Mouse (Mus musculus) ES-E14 (cell line): ENCODE measurements around the gene Ednra. TPM values are rescaled to one million over a fixed set of nuclear protein-coding genes. Genes with fewer than 3 reads are reported as not detected.

Experiments
- DNase-seq: peaks from one replicate; pipeline ENCODE4 v3.0.0-alpha.2; 2013; ENCODE audit warnings: low read depth, low spot score
- H3K27ac ChIP-seq: 2 replicates; pipeline ENCODE4 v1.5.1; 2012; ENCODE audit warnings: low read depth, mild to moderate bottlenecking, low read length, moderate library complexity, mixed read lengths; ENCODE audit not compliant: poor library complexity, insufficient read depth, severe bottlenecking
- H3K36me3 ChIP-seq: 2 replicates; pipeline ENCODE4 v1.6.1; 2012; ENCODE audit warnings: mild to moderate bottlenecking, low read length, moderate library complexity, mixed read lengths; ENCODE audit not compliant: control insufficient read depth, poor library complexity, insufficient read depth, severe bottlenecking
- H3K4me1 ChIP-seq, 2 experiments: fragments of 150-350 bp in 1 of 2; sonication (generic) in 1 of 2; 2 replicates each; pipeline ENCODE4 v1.6.1; 2012; ENCODE audit warnings: low read length in 2 of 2, mild to moderate bottlenecking in 1 of 2, mixed read lengths in 1 of 2; ENCODE audit not compliant: control insufficient read depth in 2 of 2, insufficient read depth in 2 of 2, poor library complexity in 1 of 2
- H3K4me3 ChIP-seq, 2 experiments: fragments of 150-350 bp in 1 of 2; sonication (generic) in 1 of 2; 2 replicates each; pipeline ENCODE4 v1.5.1; 2012; ENCODE audit warnings: low read length in 2 of 2, low read depth in 1 of 2, mild to moderate bottlenecking in 1 of 2, mixed read lengths in 1 of 2; ENCODE audit not compliant: insufficient read depth in 1 of 2, poor library complexity in 1 of 2, severe bottlenecking in 1 of 2
- H3K9ac ChIP-seq: 2 replicates; pipeline ENCODE4 v1.6.1; 2012; ENCODE audit warnings: low read depth, mild to moderate bottlenecking, low read length, mixed read lengths; ENCODE audit not compliant: poor library complexity, insufficient read depth, severe bottlenecking
- H3K9me3 ChIP-seq: fragments of 150-350 bp; sonication (generic); 2 replicates; pipeline ENCODE4 v1.6.1; 2012; ENCODE audit warnings: low read depth, mild to moderate bottlenecking, low read length; ENCODE audit not compliant: control insufficient read depth, insufficient read depth
- CHD2 ChIP-seq: IDR thresholded peaks from 2 replicates; pipeline ENCODE4 v1.6.1; 2014; ENCODE audit warnings: mild to moderate bottlenecking, low read depth, low read length, inconsistent platforms
- HCFC1 ChIP-seq: IDR thresholded peaks from 2 replicates; pipeline ENCODE4 v1.6.1; 2012; ENCODE audit warnings: low read length, inconsistent platforms, borderline replicate concordance; ENCODE audit not compliant: insufficient read depth
- MAFK ChIP-seq: IDR thresholded peaks from 2 replicates; pipeline ENCODE4 v1.6.1; 2014; ENCODE audit warnings: mild to moderate bottlenecking, low read depth, low read length, inconsistent platforms; ENCODE audit not compliant: insufficient read depth
- ZC3H11A ChIP-seq: IDR thresholded peaks from 2 replicates; pipeline ENCODE4 v1.6.1; 2012; ENCODE audit warnings: low read depth, mild to moderate bottlenecking, inconsistent platforms, low read length, borderline replicate concordance
- ZNF384 ChIP-seq: IDR thresholded peaks from 2 replicates; pipeline ENCODE4 v1.6.1; 2012; ENCODE audit warnings: low read depth, low read length, inconsistent platforms
- in situ Hi-C, 2 experiments: fragments of 600-800 bp; cut with MboI; formaldehyde crosslinking; loops; one replicate each; pipeline ENCODE4 v1.15.1; 2025; ENCODE audit warnings: low sequenced_read_pairs in 2 of 2, inconsistent platforms in 1 of 2; ENCODE audit not compliant: unreplicated experiment in 2 of 2
- total RNA-seq: library from RNA; depleted of rRNA; stranded (reverse); fragments of 300-350 nt; gene quantifications from 2 replicates; pipeline ENCODE4 v1.2.3, GENCODE M21; 2012

Ednra gene
- total RNA-seq, 1 experiment, result 0.40 TPM

DNA sequence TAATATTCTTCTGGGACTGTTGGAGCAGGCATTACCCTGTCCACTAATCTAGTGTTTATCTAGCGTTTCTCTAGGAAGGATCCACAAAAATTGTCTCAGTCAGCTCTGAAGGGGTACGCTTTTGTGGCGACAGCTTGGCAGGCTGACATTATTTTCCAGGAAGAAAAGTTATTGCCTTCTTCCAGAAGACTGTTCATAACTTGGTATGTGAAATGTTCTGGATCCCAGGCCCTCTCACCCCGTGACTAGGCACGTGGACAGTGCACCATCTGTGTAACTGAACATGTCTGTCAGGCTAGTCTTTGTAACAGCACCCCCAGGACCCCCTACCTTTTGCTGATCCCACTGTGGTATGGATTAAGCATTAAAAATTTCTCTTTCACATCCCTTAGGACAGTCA lies 1.1 kb upstream of the Ednra start:
- Histone ChIP-seq H3K4me1 (no peaks in the 10 kb centered on the region), H3K9me3 (no peaks in the 10 kb centered on the region), H3K4me3 (no peak overlapping the region), H3K9ac (no peak overlapping the region), H3K36me3 (no peaks in the 10 kb centered on the region), H3K27ac (no peak overlapping the region)
- DNase-seq, result no peak
- TF ChIP-seq ZC3H11A (no peak), MAFK (no peak), HCFC1 (no peak), ZNF384 (no peak), CHD2 (no peak)
- in situ Hi-C loops, result no loop called here

DNA sequence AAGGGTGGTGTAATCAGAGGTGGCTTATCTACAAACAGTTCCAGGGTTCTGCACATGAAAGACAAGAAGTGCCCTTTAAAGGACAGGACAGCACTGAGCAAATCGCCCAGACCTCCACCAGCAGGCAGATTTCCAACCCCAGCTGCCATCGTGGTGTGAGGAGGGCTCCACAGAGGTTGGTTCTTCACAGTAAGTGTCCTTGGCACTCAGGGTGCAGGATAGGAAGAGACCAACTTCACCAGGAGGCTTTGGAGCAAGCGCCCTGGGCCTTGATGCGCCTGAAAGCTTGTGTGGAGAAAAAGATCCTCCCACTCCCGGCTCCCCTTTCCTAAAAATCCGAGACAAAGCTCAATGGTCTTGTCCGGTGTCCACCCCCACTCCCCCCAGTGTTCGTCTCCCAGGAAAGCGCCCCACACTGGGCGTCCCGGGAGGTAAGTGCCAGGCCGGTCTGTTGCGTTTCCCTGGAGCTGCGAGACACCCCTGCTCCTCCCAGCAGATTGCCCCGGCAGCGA lies 674 bp downstream of the Ednra start:
- peak overlapping the region; percentile 50; the same call in 1 of the 2 replicates for H3K9ac ChIP-seq
- no peak overlapping the region for H3K27ac ChIP-seq
- peak overlapping the region; percentile 50 to 59 for H3K4me3 ChIP-seq
- DNase-seq, result no peak
- H3K9me3 ChIP-seq, result no peaks in the 10 kb centered on the region
- no peaks in the 10 kb centered on the region for H3K36me3 ChIP-seq
- in situ Hi-C loops, result no loop called here
- no peak for TF ChIP-seq ZC3H11A
- TF ChIP-seq HCFC1, result no peak
- no peaks in the 10 kb centered on the region for H3K4me1 ChIP-seq

DNA sequence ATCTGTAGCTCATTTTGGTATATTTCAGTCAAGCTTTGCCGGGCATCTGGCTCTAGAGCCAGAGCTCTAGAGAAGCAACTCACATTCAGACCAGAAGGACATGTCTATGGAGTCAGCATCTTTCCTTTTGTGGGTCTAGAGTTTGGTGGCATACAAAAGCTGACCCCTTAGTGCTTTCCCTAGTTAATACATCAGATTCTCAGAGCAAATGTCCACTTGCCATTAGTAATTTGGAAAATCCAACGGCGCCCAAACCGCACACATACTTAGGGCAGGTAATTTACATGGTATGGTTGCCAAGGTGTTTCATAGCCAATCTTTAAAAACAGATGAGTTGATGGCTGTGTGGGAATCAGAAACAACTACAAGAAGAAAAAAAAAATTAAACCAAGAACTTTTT lies 1.2 kb downstream of the Ednra start:
- H3K4me3 ChIP-seq, result no peak overlapping the region
- DNase-seq, result no peak
- in situ Hi-C loops, result no loop called here
- H3K9ac ChIP-seq, result no peak overlapping the region
- no peak overlapping the region for H3K27ac ChIP-seq
- no peaks in the 10 kb centered on the region for H3K9me3 ChIP-seq
- no peaks in the 10 kb centered on the region for H3K4me1 ChIP-seq
- no peaks in the 10 kb centered on the region for H3K36me3 ChIP-seq
- TF ChIP-seq HCFC1 (no peak), ZC3H11A (no peak), MAFK (no peak), ZNF384 (no peak), CHD2 (no peak)

DNA sequence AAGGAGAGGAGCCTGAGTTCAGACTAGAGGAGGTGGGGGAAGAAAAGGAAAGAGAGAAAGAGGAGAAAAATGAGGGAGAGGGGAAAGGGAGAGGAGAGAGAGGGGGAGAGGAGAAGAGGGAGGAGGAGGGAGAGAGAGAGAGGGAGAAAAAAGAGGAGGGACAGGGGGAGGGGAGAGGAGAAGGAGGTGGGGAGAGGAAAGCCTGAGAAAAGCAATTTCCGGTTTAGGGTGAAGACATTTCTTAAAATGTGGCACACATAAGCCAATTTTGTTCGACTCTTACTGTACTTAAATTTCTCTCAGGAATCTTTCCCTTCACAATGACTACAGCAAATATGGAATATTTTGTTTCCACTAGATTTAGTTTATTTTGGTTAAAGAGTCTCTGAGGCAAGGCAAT lies 5.3 kb downstream of the Ednra start:
- no peak for DNase-seq
- Histone ChIP-seq H3K27ac (no peak overlapping the region), H3K36me3 (no peaks in the 10 kb centered on the region), H3K4me3 (no peak overlapping the region), H3K4me1 (no peaks in the 10 kb centered on the region), H3K9ac (no peak overlapping the region), H3K9me3 (no peaks in the 10 kb centered on the region)
- TF ChIP-seq MAFK (no peak), HCFC1 (no peak), ZNF384 (no peak)
- in situ Hi-C loops, result no loop called here

DNA sequence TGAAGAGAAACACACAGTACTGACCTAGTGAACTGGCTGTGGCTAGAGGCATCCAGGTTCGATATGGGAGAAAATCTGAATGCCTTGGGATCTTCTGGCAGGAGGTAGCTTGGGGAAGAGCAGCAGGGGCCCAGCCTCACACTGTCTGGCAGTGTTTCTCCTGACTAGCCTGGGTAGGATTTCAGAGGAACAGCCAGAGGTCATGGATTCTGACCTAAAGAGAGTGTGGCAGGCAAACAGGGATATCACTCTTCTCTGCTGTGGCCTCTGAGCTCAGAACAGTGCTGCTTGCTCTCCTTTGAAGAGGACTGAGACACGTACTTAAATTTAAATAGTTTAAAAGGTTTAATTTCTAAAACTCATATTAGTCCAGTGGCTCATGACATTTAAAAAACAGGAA lies 7.2 kb downstream of the Ednra start:
- Histone ChIP-seq H3K9me3 (no peaks in the 10 kb centered on the region), H3K27ac (no peak overlapping the region), H3K36me3 (no peaks in the 10 kb centered on the region), H3K4me3 (no peak overlapping the region), H3K9ac (no peak overlapping the region), H3K4me1 (no peaks in the 10 kb centered on the region)
- DNase-seq, result no peak
- TF ChIP-seq CHD2, result no peak
- no peak for TF ChIP-seq ZNF384
- no peak for TF ChIP-seq ZC3H11A
- TF ChIP-seq HCFC1, result no peak
- in situ Hi-C loops, result no loop called here
